Mouse (Mus musculus): ENCODE measurements around the gene Nob1. TPM values are rescaled to one million over a fixed set of nuclear protein-coding genes. Genes with fewer than 3 reads are reported as not detected.

Gene Nob1
- polyA plus RNA-seq, 1 experiment from 2014 or later: 68.5 TPM

GRCm38 (mm10) chr8:107430821-107431220 lies 6.0 kb upstream of the Nob1 start:
- no peak for ATAC-seq (ENCODE audit: low read depth)
- WGBS: 82% methylated on average over 8 of the region's 8 CpGs
- no peak overlapping the region for H3K27ac ChIP-seq (replicated peaks)

GRCm38 (mm10) chr8:107425230-107425597 lies 363 bp upstream of the Nob1 start:
- H3K4me3 ChIP-seq: peak overlapping the region; percentile 86; the same call in 1 of the 2 replicates
- ATAC-seq (ENCODE audit: low read depth): no peak
- no peaks in the 10 kb centered on the region for H3K9me3 ChIP-seq
- no peak overlapping the region for H3K27ac ChIP-seq (replicated peaks)
- peak overlapping the region; percentile 86; the same call in 1 of the 2 replicates for H3K4me2 ChIP-seq
- peaks cover 30% of the 10 kb centered on the region for H3K36me3 ChIP-seq
- WGBS: 50% methylated on average over 8 of the region's 8 CpGs
- H3K4me1 ChIP-seq (replicated peaks): peaks cover 28% of the 10 kb centered on the region
- H3K27me3 ChIP-seq: no peaks in the 10 kb centered on the region
- H3K9ac ChIP-seq: no peak overlapping the region

More at GRCm38 (mm10) chr8:107430821-107431220, 6.0 kb upstream of the Nob1 start:
- Histone ChIP-seq H3K36me3 (no peaks in the 10 kb centered on the region), H3K4me2 (no peak overlapping the region), H3K9me3 (no peaks in the 10 kb centered on the region), H3K4me1 (replicated peaks) (peaks cover 6% of the 10 kb centered on the region), H3K27me3 (no peaks in the 10 kb centered on the region), H3K9ac (no peak overlapping the region), H3K4me3 (no peak overlapping the region)

GRCm38 (mm10) chr8:107424176-107424575 lies 675 bp downstream of the Nob1 start:
- no peaks in the 10 kb centered on the region for H3K9me3 ChIP-seq
- H3K4me3 ChIP-seq: peak overlapping the region; percentile 86
- H3K27ac ChIP-seq (replicated peaks): peak overlapping the region; percentile 67; the same call in 1 of the 2 replicates
- H3K27me3 ChIP-seq: no peaks in the 10 kb centered on the region
- H3K36me3 ChIP-seq: peaks cover 40% of the 10 kb centered on the region
- peak overlapping the region; percentile 90 for H3K9ac ChIP-seq
- H3K4me1 ChIP-seq (replicated peaks): peaks cover 28% of the 10 kb centered on the region
- whole genome bisulfite sequencing: 27% methylated on average over 9 of the region's 9 CpGs
- H3K4me2 ChIP-seq: peak overlapping the region; percentile 86
- no peak for ATAC-seq (ENCODE audit: low read depth)

GRCm38 (mm10) chr8:107417001-107417400 lies 7.8 kb downstream of the Nob1 start:
- Histone ChIP-seq H3K4me3 (no peak overlapping the region), H3K36me3 (peaks cover 100% of the 10 kb centered on the region), H3K4me1 (replicated peaks) (peaks cover 4% of the 10 kb centered on the region; the same call in 1 of the 2 replicates), H3K27me3 (no peaks in the 10 kb centered on the region), H3K27ac (replicated peaks) (no peak overlapping the region), H3K9ac (no peak overlapping the region), H3K9me3 (no peaks in the 10 kb centered on the region), H3K4me2 (no peak overlapping the region)
- WGBS: 88% methylated on average over 12 of the region's 12 CpGs
- no peak for ATAC-seq (ENCODE audit: low read depth)

- no peak overlapping the region for H3K9ac ChIP-seq
- ATAC-seq (ENCODE audit: low read depth): no peak
- H3K9me3 ChIP-seq: no peaks in the 10 kb centered on the region
Observed at GRCm38 (mm10) chr8:107413881-107414280, 11.0 kb downstream of the Nob1 start.

GRCm38 (mm10) chr8:107412552-107412951 lies 12.3 kb downstream of the Nob1 start:
- Histone ChIP-seq H3K4me1 (replicated peaks) (no peaks in the 10 kb centered on the region), H3K27ac (replicated peaks) (no peak overlapping the region), H3K4me3 (no peak overlapping the region), H3K27me3 (no peaks in the 10 kb centered on the region), H3K4me2 (no peak overlapping the region), H3K9ac (no peak overlapping the region), H3K9me3 (no peaks in the 10 kb centered on the region), H3K36me3 (peaks cover 93% of the 10 kb centered on the region)
- 93% methylated on average over 8 of the region's 8 CpGs for WGBS
- no peak for ATAC-seq (ENCODE audit: low read depth)

More at GRCm38 (mm10) chr8:107413881-107414280, 11.0 kb downstream of the Nob1 start:
- H3K27ac ChIP-seq (replicated peaks): no peak overlapping the region
- H3K36me3 ChIP-seq: peaks cover 98% of the 10 kb centered on the region
- no peak overlapping the region for H3K4me3 ChIP-seq
- no peaks in the 10 kb centered on the region for H3K4me1 ChIP-seq (replicated peaks)
- 94% methylated on average over 10 of the region's 10 CpGs for WGBS
- no peak overlapping the region for H3K4me2 ChIP-seq
- no peaks in the 10 kb centered on the region for H3K27me3 ChIP-seq

GRCm38 (mm10) chr8:107411391-107411790 lies 13.5 kb downstream of the Nob1 start:
- Histone ChIP-seq H3K36me3 (peaks cover 91% of the 10 kb centered on the region), H3K4me3 (no peak overlapping the region), H3K27ac (replicated peaks) (no peak overlapping the region), H3K27me3 (no peaks in the 10 kb centered on the region), H3K4me1 (replicated peaks) (no peaks in the 10 kb centered on the region), H3K9me3 (no peaks in the 10 kb centered on the region), H3K9ac (no peak overlapping the region), H3K4me2 (no peak overlapping the region)
- ATAC-seq (ENCODE audit: low read depth): no peak
- WGBS: 77% methylated on average over 4 of the region's 4 CpGs

GRCm38 (mm10) chr8:107405935-107406334 lies 18.9 kb downstream of the Nob1 start:
- 73% methylated on average over 3 of the region's 3 CpGs for WGBS
- peaks cover 14% of the 10 kb centered on the region for H3K4me1 ChIP-seq (replicated peaks)
- H3K4me2 ChIP-seq: no peak overlapping the region
- no peak overlapping the region for H3K4me3 ChIP-seq
- ATAC-seq (ENCODE audit: low read depth): no peak
- no peak overlapping the region for H3K9ac ChIP-seq
- H3K27ac ChIP-seq (replicated peaks): no peak overlapping the region
- H3K9me3 ChIP-seq: no peaks in the 10 kb centered on the region
- peaks cover 38% of the 10 kb centered on the region for H3K36me3 ChIP-seq
- no peaks in the 10 kb centered on the region for H3K27me3 ChIP-seq

GRCm38 (mm10) chr8:107404057-107404456 lies 20.8 kb downstream of the Nob1 start:
- no peak overlapping the region for H3K4me2 ChIP-seq
- H3K27ac ChIP-seq (replicated peaks): no peak overlapping the region
- H3K4me1 ChIP-seq (replicated peaks): peaks cover 14% of the 10 kb centered on the region
- no peak overlapping the region for H3K4me3 ChIP-seq
- H3K9me3 ChIP-seq: no peaks in the 10 kb centered on the region
- WGBS: 74% methylated on average over 4 of the region's 4 CpGs
- no peak overlapping the region for H3K9ac ChIP-seq
- H3K36me3 ChIP-seq: peaks cover 20% of the 10 kb centered on the region
- H3K27me3 ChIP-seq: no peaks in the 10 kb centered on the region
- ATAC-seq (ENCODE audit: low read depth): no peak

- ATAC-seq (ENCODE audit: low read depth): peak; percentile 98
- Histone ChIP-seq H3K4me3 (peak within 1 kb of the TSS; percentile 29), H3K27ac (replicated peaks) (0 out of 2 replicates have a peak within 1 kb of the TSS, but pooled peaks have one; percentile 34), H3K4me2 (peak within 1 kb of the TSS; percentile 57), H3K9ac (peak within 1 kb of the TSS; percentile 43; the same call in 1 of the 2 replicates), H3K9me3 (no peaks in the 10 kb centered on the region), H3K4me1 (replicated peaks) (peaks cover 14% of the 10 kb centered on the region), H3K36me3 (peaks cover 16% of the 10 kb centered on the region), H3K27me3 (no peaks in the 10 kb centered on the region)
- 16% methylated on average over 22 of the region's 22 CpGs for WGBS
Observed at GRCm38 (mm10) chr8:107403038-107403781, 21.6 kb downstream of the Nob1 start, which contains the start of gene Nqo1. Gene Nqo1, minus strand, starts transcription at chr8:107403206.

- 0 out of 2 replicates have a peak, but pooled peaks cover 3% of the 10 kb centered on the region for H3K36me3 ChIP-seq
- H3K9me3 ChIP-seq: no peaks in the 10 kb centered on the region
- H3K27ac ChIP-seq (replicated peaks): no peak overlapping the region
- WGBS: 81% methylated on average over 5 of the region's 5 CpGs
- H3K27me3 ChIP-seq: no peaks in the 10 kb centered on the region
- no peak overlapping the region for H3K4me3 ChIP-seq
- no peak overlapping the region for H3K9ac ChIP-seq
- H3K4me1 ChIP-seq (replicated peaks): peaks cover 14% of the 10 kb centered on the region
- no peak for ATAC-seq (ENCODE audit: low read depth)
- H3K4me2 ChIP-seq: no peak overlapping the region
Observed at GRCm38 (mm10) chr8:107401866-107402265, 23.0 kb downstream of the Nob1 start.

GRCm38 (mm10) chr8:107399495-107399894 lies 25.4 kb downstream of the Nob1 start:
- no peak overlapping the region for H3K9ac ChIP-seq
- H3K4me3 ChIP-seq: no peak overlapping the region
- H3K4me2 ChIP-seq: no peak overlapping the region
- 46% methylated on average over 9 of the region's 9 CpGs for WGBS
- no peaks in the 10 kb centered on the region for H3K27me3 ChIP-seq
- H3K4me1 ChIP-seq (replicated peaks): peaks cover 14% of the 10 kb centered on the region
- 0 out of 2 replicates have a peak overlapping the region, but pooled peaks have one; percentile 1 for H3K27ac ChIP-seq (replicated peaks)
- no peaks in the 10 kb centered on the region for H3K9me3 ChIP-seq
- no peak for ATAC-seq (ENCODE audit: low read depth)
- H3K36me3 ChIP-seq: no peaks in the 10 kb centered on the region
